Mouse (Mus musculus) hindbrain, embryonic 14.5 days (tissue): Measurements from ENCODE around the gene March1. TPM values are rescaled to one million over a fixed set of nuclear protein-coding genes. Genes with fewer than 3 reads are reported as not detected.

ENCODE experiments used
- ATAC-seq: fragments of 200-750 bp; cut with Nextera tagmentation; 2 replicates; pipeline ENCODE4 v1.8.0; 2017; ENCODE audit warnings: moderate number of reproducible peaks, mild to moderate bottlenecking, moderate TSS enrichment, moderate library complexity; ENCODE audit not compliant: low FRiP score
- DNase-seq: peaks from one replicate; pipeline ENCODE4 v3.0.0-alpha.2; 2015; ENCODE audit warnings: low spot score
- H3K27ac ChIP-seq: fragments of 300-500 bp; sonication (generic); 2 replicates; pipeline ENCODE4 v1.5.1; 2014; ENCODE audit warnings: mild to moderate bottlenecking, moderate library complexity
- H3K27me3 ChIP-seq: fragments of 300-500 bp; sonication (generic); 2 replicates; pipeline ENCODE4 v1.6.1; 2014; ENCODE audit warnings: mild to moderate bottlenecking, low read length, mixed read lengths; ENCODE audit not compliant: control insufficient read depth, insufficient read depth
- H3K36me3 ChIP-seq: fragments of 300-500 bp; sonication (generic); replicated peaks from 2 replicates; pipeline ENCODE4 v1.6.1; 2014; ENCODE audit not compliant: control insufficient read depth, insufficient read depth
- H3K4me1 ChIP-seq: fragments of 300-500 bp; sonication (generic); replicated peaks from 2 replicates; pipeline ENCODE4 v1.6.1; 2014; ENCODE audit warnings: antibody characterized with exemption, low read length, mixed read lengths; ENCODE audit not compliant: control insufficient read depth, insufficient read depth
- H3K4me2 ChIP-seq: fragments of 300-500 bp; sonication (generic); replicated peaks from 2 replicates; pipeline ENCODE4 v1.6.1; 2014; ENCODE audit warnings: mild to moderate bottlenecking, moderate library complexity
- H3K4me3 ChIP-seq: fragments of 300-500 bp; sonication (generic); replicated peaks from 2 replicates; pipeline ENCODE4 v1.5.1; 2014; ENCODE audit warnings: mild to moderate bottlenecking, low read length
- H3K9ac ChIP-seq: fragments of 300-500 bp; sonication (generic); 2 replicates; pipeline ENCODE4 v1.6.1; 2014
- H3K9me3 ChIP-seq: fragments of 300-500 bp; sonication (generic); 2 replicates; pipeline ENCODE4 v1.6.1; 2016; ENCODE audit warnings: low read length; ENCODE audit not compliant: control insufficient read depth
- WGBS: fragments of 180-500 bp; shearing (Covaris S2); extraction: QIAGEN DNeasy Blood & Tissue Kit; methylation state at CpG from one replicate; pipeline ENCODE4 v1.1.7; 2014; 5-methylcytosine and 5-hydroxymethylcytosine counted together
- polyA plus RNA-seq: library from polyadenylated mRNA; unstranded; fragments of >200 nt; fragmentation: Nextera tagmentation; extraction: Ambion mirVana; gene quantifications from 2 replicates; pipeline ENCODE4 v1.2.1, GENCODE M21; 2014

Gene March1
- polyA plus RNA-seq, 1 experiment from 2014 or later = 48.2 TPM

GRCm38 (mm10) chr8:66317824-66318223 lies 700.1 kb downstream of the March1 start:
- H3K4me3 ChIP-seq = no peak overlapping the region
- no peak overlapping the region for H3K27ac ChIP-seq
- no peaks in the 10 kb centered on the region for H3K9me3 ChIP-seq
- no peaks in the 10 kb centered on the region for H3K27me3 ChIP-seq
- H3K4me1 ChIP-seq = no peaks in the 10 kb centered on the region
- no peak overlapping the region for H3K4me2 ChIP-seq
- H3K36me3 ChIP-seq = no peaks in the 10 kb centered on the region
- no peak for DNase-seq
- ATAC-seq = no peak
- WGBS = 84% methylated on average over 7 of the region's 7 CpGs
- H3K9ac ChIP-seq = no peak overlapping the region

- Histone ChIP-seq H3K9ac (no peak overlapping the region), H3K9me3 (no peaks in the 10 kb centered on the region), H3K4me3 (no peak overlapping the region), H3K4me2 (no peak overlapping the region), H3K27ac (no peak overlapping the region), H3K36me3 (no peaks in the 10 kb centered on the region), H3K4me1 (no peaks in the 10 kb centered on the region), H3K27me3 (no peaks in the 10 kb centered on the region)
- ATAC-seq (no peak), DNase-seq (no peak)
- 54% methylated on average over 4 of the region's 4 CpGs for WGBS
These were observed 705.5 kb downstream of the March1 start for GRCm38 (mm10) chr8:66323045-66323807.

DNA sequence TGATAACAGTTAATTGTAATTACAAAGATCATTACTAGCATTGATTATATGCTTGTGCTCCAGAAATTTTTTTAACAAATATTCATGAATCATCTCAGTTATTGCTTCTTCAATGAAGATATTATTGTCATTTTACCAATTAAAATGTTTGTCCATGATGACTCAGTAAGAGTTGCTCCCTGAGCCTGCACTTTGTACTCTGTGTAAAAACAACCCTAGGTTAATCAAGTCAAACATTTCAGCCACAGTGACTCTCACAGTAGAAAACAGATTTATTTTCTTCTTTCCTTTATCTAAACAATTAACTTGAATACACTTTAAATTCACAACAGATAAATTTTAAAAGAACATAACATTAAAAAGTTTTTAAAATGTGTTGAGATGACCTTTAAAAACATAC lies 708.7 kb downstream of the March1 start:
- Histone ChIP-seq H3K36me3 (no peaks in the 10 kb centered on the region), H3K4me1 (no peaks in the 10 kb centered on the region), H3K4me2 (no peak overlapping the region), H3K4me3 (no peak overlapping the region), H3K9me3 (no peaks in the 10 kb centered on the region), H3K27ac (no peak overlapping the region), H3K27me3 (no peaks in the 10 kb centered on the region), H3K9ac (no peak overlapping the region)
- DNase-seq (no peak), ATAC-seq (no peak)

DNA sequence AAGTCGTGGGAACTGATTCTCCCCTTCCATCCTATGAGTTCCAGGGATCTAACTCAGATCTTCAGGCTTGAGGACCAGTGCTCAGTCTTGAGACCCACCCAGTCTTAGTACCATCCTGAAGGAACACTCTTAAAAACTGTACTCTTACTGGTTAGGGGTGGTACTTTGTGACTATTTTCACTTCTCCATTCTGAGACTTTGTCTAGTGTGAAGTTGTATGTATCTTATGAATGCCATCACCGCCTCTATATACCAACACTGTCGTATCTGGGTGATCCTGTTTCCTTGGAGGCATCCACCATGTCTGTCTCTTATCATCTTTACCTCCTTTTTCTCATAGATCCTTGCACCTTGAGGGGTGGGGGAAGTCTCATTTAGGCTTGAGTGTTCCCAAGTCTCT lies 714.5 kb downstream of the March1 start:
- Histone ChIP-seq H3K4me2 (no peak overlapping the region), H3K9me3 (no peaks in the 10 kb centered on the region), H3K27ac (no peak overlapping the region), H3K27me3 (no peaks in the 10 kb centered on the region), H3K4me3 (no peak overlapping the region), H3K36me3 (no peaks in the 10 kb centered on the region), H3K9ac (no peak overlapping the region), H3K4me1 (no peaks in the 10 kb centered on the region)
- no peak for DNase-seq
- 88% methylated on average over 3 of the region's 3 CpGs for WGBS
- no peak for ATAC-seq

DNA sequence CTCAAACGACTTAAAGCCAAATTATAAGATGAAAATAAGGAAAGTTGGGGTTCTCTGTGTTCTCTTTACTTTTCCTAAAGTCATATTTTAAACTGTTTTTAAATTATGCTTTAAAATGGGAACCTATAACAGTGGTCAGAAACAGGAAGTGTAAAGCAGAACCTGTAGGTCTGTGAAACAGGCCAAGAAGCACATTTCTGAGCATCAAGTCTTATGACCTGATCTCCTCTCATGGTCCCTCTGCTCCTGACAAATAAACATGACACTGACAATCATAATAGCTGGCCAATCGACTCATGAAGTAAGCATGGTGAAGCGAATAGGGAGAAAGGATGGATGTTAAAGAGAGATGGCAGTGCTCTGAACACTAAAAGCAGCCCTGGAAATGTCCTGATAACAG lies 716.6 kb downstream of the March1 start:
- no peak overlapping the region for H3K9ac ChIP-seq
- H3K9me3 ChIP-seq = no peaks in the 10 kb centered on the region
- DNase-seq (no peak), ATAC-seq (no peak)
- no peak overlapping the region for H3K27ac ChIP-seq
- no peaks in the 10 kb centered on the region for H3K36me3 ChIP-seq
- no peak overlapping the region for H3K4me3 ChIP-seq
- no peaks in the 10 kb centered on the region for H3K27me3 ChIP-seq
- WGBS = 83% methylated on average over 3 of the region's 3 CpGs
- H3K4me1 ChIP-seq = no peaks in the 10 kb centered on the region
- H3K4me2 ChIP-seq = no peak overlapping the region

DNA sequence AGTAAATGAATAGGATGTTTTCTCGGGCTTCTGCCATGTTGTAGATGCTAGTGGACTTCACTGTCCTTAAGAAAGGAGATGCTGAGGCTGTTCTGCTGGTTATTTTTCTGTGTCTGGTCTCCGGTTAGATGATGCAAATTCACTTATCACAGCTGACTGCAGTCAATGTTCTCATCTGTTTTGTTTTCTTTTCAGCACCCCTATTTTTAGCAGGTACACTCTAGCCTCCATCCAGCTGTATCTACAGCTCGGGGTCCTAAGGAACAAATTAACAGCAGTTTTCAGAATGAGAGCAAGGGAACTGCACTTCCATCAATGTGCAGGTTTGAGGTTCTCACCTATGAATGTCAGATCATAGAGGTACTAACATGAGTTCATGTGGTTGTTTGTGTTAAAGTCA lies 721.9 kb downstream of the March1 start:
- ATAC-seq = no peak

DNA sequence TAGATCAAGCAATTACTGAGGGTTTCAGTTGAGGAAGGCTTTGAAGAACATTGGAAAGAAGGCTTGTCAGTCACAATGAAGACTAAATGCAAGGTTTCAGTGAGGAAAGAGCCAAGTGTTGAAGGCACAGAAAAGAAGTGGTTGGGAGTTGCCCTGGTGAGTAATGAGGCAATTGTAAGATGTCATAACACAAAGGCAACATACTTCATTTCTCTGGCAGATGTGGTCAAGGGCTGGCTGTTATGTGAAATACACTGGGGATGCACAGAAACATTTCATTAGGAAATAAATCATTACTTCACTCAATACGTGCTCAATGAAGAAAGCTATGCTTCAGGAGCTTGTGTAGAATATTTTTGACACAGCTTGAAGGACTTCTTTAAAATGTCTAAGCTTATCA lies 725.2 kb downstream of the March1 start:
- H3K27me3 ChIP-seq = no peaks in the 10 kb centered on the region
- 85% methylated on average over 1 of the region's 1 CpGs for WGBS
- H3K9ac ChIP-seq = no peak overlapping the region
- H3K4me1 ChIP-seq = no peaks in the 10 kb centered on the region
- DNase-seq = no peak
- H3K36me3 ChIP-seq = no peaks in the 10 kb centered on the region
- no peaks in the 10 kb centered on the region for H3K9me3 ChIP-seq
- H3K4me3 ChIP-seq = no peak overlapping the region
- H3K4me2 ChIP-seq = no peak overlapping the region
- no peak for ATAC-seq
- H3K27ac ChIP-seq = no peak overlapping the region

More for the DNA sequence above, 721.9 kb downstream of the March1 start:
- H3K27me3 ChIP-seq = no peaks in the 10 kb centered on the region
- no peak overlapping the region for H3K9ac ChIP-seq
- no peaks in the 10 kb centered on the region for H3K36me3 ChIP-seq
- no peaks in the 10 kb centered on the region for H3K4me1 ChIP-seq
- no peak overlapping the region for H3K4me2 ChIP-seq
- DNase-seq = no peak
- 79% methylated on average over 3 of the region's 3 CpGs for WGBS
- H3K27ac ChIP-seq = no peak overlapping the region
- no peaks in the 10 kb centered on the region for H3K9me3 ChIP-seq
- no peak overlapping the region for H3K4me3 ChIP-seq

- no peak overlapping the region for H3K4me2 ChIP-seq
- H3K9ac ChIP-seq = no peak overlapping the region
- DNase-seq = no peak
- no peaks in the 10 kb centered on the region for H3K9me3 ChIP-seq
- no peak overlapping the region for H3K27ac ChIP-seq
- H3K36me3 ChIP-seq = no peaks in the 10 kb centered on the region
- no peaks in the 10 kb centered on the region for H3K4me1 ChIP-seq
- WGBS = 63% methylated on average over 5 of the region's 5 CpGs
- no peaks in the 10 kb centered on the region for H3K27me3 ChIP-seq
- H3K4me3 ChIP-seq = no peak overlapping the region
- ATAC-seq = 0 out of 2 replicates have a peak, but pooled peaks have one; percentile 51
These were observed 745.4 kb downstream of the March1 start for GRCm38 (mm10) chr8:66362882-66363801.

DNA sequence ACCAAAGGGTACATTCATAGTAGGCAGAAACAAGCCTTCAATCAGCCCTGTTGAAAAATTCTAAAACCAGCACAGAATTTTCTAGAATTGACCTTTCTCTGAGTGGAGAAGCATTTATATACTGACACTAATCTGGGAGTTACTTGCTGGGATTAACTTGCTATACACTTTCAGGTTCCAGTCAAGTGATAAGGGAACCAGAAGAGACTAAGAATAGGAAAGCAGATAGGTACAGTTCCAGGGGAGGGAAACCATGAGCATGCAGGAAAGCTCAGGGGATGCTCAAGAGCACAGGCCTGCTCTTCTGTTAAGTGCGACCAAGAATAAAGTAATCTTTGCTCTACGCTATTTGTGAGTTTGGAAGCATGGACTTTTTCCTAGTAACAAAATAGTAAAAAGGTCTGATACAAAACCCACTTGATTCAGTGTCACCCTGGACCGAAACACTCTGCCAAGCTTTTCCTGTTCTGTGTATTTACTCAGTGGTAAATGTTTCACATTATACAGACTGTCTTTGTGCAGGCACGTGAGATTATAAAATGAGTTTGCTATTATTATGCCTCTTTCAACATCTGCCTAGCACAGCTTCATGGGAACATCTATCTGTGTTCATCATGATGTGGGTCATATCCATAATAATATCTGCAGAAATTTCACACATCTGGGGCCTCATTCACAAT lies 766.1 kb downstream of the March1 start:
- H3K27ac ChIP-seq = no peak overlapping the region
- H3K4me1 ChIP-seq = no peaks in the 10 kb centered on the region
- H3K9me3 ChIP-seq = 0 out of 2 replicates have a peak, but pooled peaks cover 6% of the 10 kb centered on the region
- no peak overlapping the region for H3K9ac ChIP-seq
- WGBS = 91% methylated on average over 4 of the region's 4 CpGs
- ATAC-seq (no peak), DNase-seq (no peak)
- no peaks in the 10 kb centered on the region for H3K27me3 ChIP-seq
- H3K4me3 ChIP-seq = no peak overlapping the region
- no peaks in the 10 kb centered on the region for H3K36me3 ChIP-seq
- H3K4me2 ChIP-seq = no peak overlapping the region
